In the genomic region with DNA sequence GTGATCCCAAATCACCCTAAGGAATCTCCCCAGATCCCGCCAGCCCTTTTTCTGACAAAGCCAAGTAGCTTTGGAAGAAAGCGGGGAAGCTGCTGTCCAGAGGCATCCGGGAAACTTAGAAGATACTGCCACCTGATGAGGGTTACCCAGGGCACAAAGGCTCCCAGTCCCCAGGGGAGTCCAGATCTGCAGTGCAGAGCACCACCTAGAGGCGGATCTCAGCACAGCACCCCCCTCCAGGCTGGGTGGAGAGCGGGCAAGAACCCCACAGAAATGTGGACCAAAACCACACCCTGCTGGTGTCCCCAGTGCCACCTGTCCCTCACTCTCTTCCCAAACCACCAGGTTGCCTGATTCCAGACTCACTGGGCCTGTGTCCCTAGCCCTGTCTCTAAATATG, we compare ENCODE assay signal across 8 mouse cellular contexts. TPM values are rescaled to one million over a fixed set of nuclear protein-coding genes. Genes with fewer than 3 reads are reported as not detected.
DNase-seq lines count a peak whose midpoint lies in the region; ATAC-seq and TF ChIP-seq lines count a peak whose summit lies in the region.

No protein-coding gene starts in this region.

- no peak overlapping the region for H3K4me3 ChIP-seq in kidney, adult 2 months (ENCODE audit: insufficient read depth, low read depth, low read length)
- H3K4me3 ChIP-seq in liver, embryonic 11.5 days (ENCODE audit: low read depth, low read length): no peak overlapping the region

- no peak overlapping the region for H3K27ac ChIP-seq in kidney, adult 2 months (ENCODE audit: insufficient read depth, low read depth, low read length)
- H3K27ac ChIP-seq in liver, embryonic 11.5 days (ENCODE audit: low read depth, low read length): no peak overlapping the region

- no peak; the same call in 1 of the 2 replicates for ATAC-seq in liver, embryonic 11.5 days (replicated peaks; ENCODE audit: low FRiP score)

- no peak for TF ChIP-seq POLR2A in kidney, adult 2 months (IDR thresholded peaks at IDR 0.05; ENCODE audit: low read depth, low read length)

- TF ChIP-seq CTCF in kidney, adult 2 months (conservative IDR thresholded peaks at IDR 0.05; ENCODE audit: insufficient read depth, insufficient read length, low read depth, low read length): peak; percentile 91

- no peak overlapping the region for H3K4me2 ChIP-seq in liver, embryonic 11.5 days

- no peaks in the 10 kb centered on the region for H3K9me3 ChIP-seq in liver, embryonic 11.5 days (ENCODE audit: control insufficient read depth, low read length)

- H3K27me3 ChIP-seq in kidney, adult 2 months (replicated peaks; ENCODE audit: control insufficient read depth, insufficient read depth, low read length): no peaks in the 10 kb centered on the region
- H3K27me3 ChIP-seq in liver, embryonic 11.5 days (replicated peaks; ENCODE audit: control insufficient read depth, insufficient read depth, low read length): peaks cover 2% of the 10 kb centered on the region; the same call in 1 of the 2 replicates

- no peaks in the 10 kb centered on the region for H3K36me3 ChIP-seq in kidney, adult 2 months (ENCODE audit: control insufficient read depth, insufficient read depth, low read length)
- no peaks in the 10 kb centered on the region for H3K36me3 ChIP-seq in liver, embryonic 11.5 days (ENCODE audit: control insufficient read depth, insufficient read depth, low read length)

- no peak overlapping the region for H3K9ac ChIP-seq in liver, embryonic 11.5 days (ENCODE audit: low read depth, low read length)

- 8% methylated on average over 5 of the region's 5 CpGs for WGBS in kidney, adult 2 months
- WGBS in liver, embryonic 11.5 days: 13% methylated on average over 5 of the region's 5 CpGs

- DNase-seq in 3T3-L1 (ENCODE audit: low read depth, low spot score) (peak; percentile 51), MN1 (ENCODE audit: low spot score) (peak; percentile 43)
- peak; percentile 55 for DNase-seq in cerebellum, adult 8-10 months
- peak; percentile 22 to 56 for DNase-seq in frontal cortex, postnatal 14 days (ENCODE audit: low spot score in 2 of 2)
- DNase-seq in kidney, adult 2 months: peak; percentile 60
- DNase-seq in liver, embryonic 11.5 days (ENCODE audit: low spot score): peak; percentile 66
- peak; percentile 67 for DNase-seq in ovary, postnatal 36 days (ENCODE audit: low spot score)
- peak; percentile 67 to 87 for DNase-seq in thymus, postnatal 10 days (ENCODE audit: low spot score in 2 of 2)

- H3K4me1 ChIP-seq in kidney, adult 2 months (ENCODE audit: control insufficient read depth, insufficient read depth, low read length): no peaks in the 10 kb centered on the region
- H3K4me1 ChIP-seq in liver, embryonic 11.5 days (replicated peaks; ENCODE audit: control insufficient read depth, insufficient read depth, low read length): no peaks in the 10 kb centered on the region

RNA-seq across cellular contexts. Expression of gene Cdh23, which starts 0.7 kb away (rescaled TPM):
- 0.17 and 0.35 TPM in 2 replicates for polyA plus RNA-seq in kidney, adult 2 months (2012; rRNA removed)
- polyA plus RNA-seq in liver, embryonic 11.5 days (2014; fragmentation: Nextera tagmentation; extraction: Ambion mirVana): 0.42 and 0.80 TPM in 2 replicates

RNA-seq across cellular contexts. Expression of gene Slc29a3, which starts 55.6 kb away (rescaled TPM):
- polyA plus RNA-seq in kidney, adult 2 months (2012; rRNA removed): 38.6 and 43.5 TPM in 2 replicates
- 4.3 and 4.8 TPM in 2 replicates for polyA plus RNA-seq in liver, embryonic 11.5 days (2014; fragmentation: Nextera tagmentation; extraction: Ambion mirVana)
